Mouse (Mus musculus) midbrain, postnatal 0 days (tissue): Measurements from ENCODE around the gene Kat7. TPM values are rescaled to one million over a fixed set of nuclear protein-coding genes. Genes with fewer than 3 reads are reported as not detected.

Experiments used
- ATAC-seq: fragments of 200-750 bp; cut with Nextera tagmentation; 2 replicates; pipeline ENCODE4 v1.8.0; 2017; ENCODE audit warnings: moderate number of reproducible peaks, mild to moderate bottlenecking, moderate TSS enrichment, moderate library complexity; ENCODE audit not compliant: low FRiP score
- DNase-seq: peaks from one replicate; pipeline ENCODE4 v3.0.0-alpha.2; 2015; ENCODE audit warnings: low spot score
- H3K27ac ChIP-seq: fragments of 300-500 bp; sonication (generic); 2 replicates; pipeline ENCODE4 v1.5.1; 2014; ENCODE audit warnings: low read depth, mild to moderate bottlenecking, low read length, mixed read lengths
- H3K27me3 ChIP-seq: fragments of 300-500 bp; sonication (generic); 2 replicates; pipeline ENCODE4 v1.6.1; 2014; ENCODE audit warnings: low read length, control low read depth, mixed read lengths; ENCODE audit not compliant: insufficient read depth
- H3K36me3 ChIP-seq: fragments of 300-500 bp; sonication (generic); 2 replicates; pipeline ENCODE4 v1.6.1; 2014; ENCODE audit warnings: low read length, control low read depth, mixed read lengths; ENCODE audit not compliant: insufficient read depth
- H3K4me1 ChIP-seq: fragments of 300-500 bp; sonication (generic); 2 replicates; pipeline ENCODE4 v1.6.1; 2014; ENCODE audit warnings: mild to moderate bottlenecking, control low read depth, antibody characterized with exemption, low read length, mixed read lengths; ENCODE audit not compliant: insufficient read depth
- H3K4me2 ChIP-seq: fragments of 300-500 bp; sonication (generic); 2 replicates; pipeline ENCODE4 v1.6.1; 2014; ENCODE audit warnings: low read depth, mild to moderate bottlenecking, low read length, mixed read lengths; ENCODE audit not compliant: poor library complexity, severe bottlenecking
- H3K4me3 ChIP-seq: fragments of 300-500 bp; sonication (generic); 2 replicates; pipeline ENCODE4 v1.5.1; 2014; ENCODE audit warnings: low read depth, mild to moderate bottlenecking, low read length, moderate library complexity
- H3K9ac ChIP-seq: fragments of 300-500 bp; sonication (generic); replicated peaks from 2 replicates; pipeline ENCODE4 v1.6.1; 2014; ENCODE audit warnings: mild to moderate bottlenecking, low read length, moderate library complexity, mixed read lengths; ENCODE audit not compliant: poor library complexity, severe bottlenecking
- H3K9me3 ChIP-seq: fragments of 300-500 bp; sonication (generic); 2 replicates; pipeline ENCODE4 v1.6.1; 2016; ENCODE audit warnings: low read length, control low read depth
- CTCF ChIP-seq: IDR thresholded peaks from 2 replicates; pipeline ENCODE4 v1.5.1; 2016; ENCODE audit warnings: antibody characterized with exemption, mild to moderate bottlenecking
- WGBS: fragments of 180-500 bp; shearing (Covaris S2); extraction: QIAGEN DNeasy Blood & Tissue Kit; methylation state at CpG from one replicate; pipeline ENCODE4 v1.1.7; 2014; 5-methylcytosine and 5-hydroxymethylcytosine counted together
- polyA plus RNA-seq: library from polyadenylated mRNA; unstranded; fragments of >200 nt; fragmentation: Nextera tagmentation; extraction: Ambion mirVana; gene quantifications from 2 replicates; pipeline ENCODE4 v1.2.1, GENCODE M21; 2015
- total RNA-seq: library from RNA; depleted of rRNA; stranded (reverse); fragments of >200 nt; gene quantifications from 2 replicates; pipeline ENCODE4 v1.2.3, GENCODE M21; 2014

Gene Kat7
- total and polyA plus RNA-seq, 2 experiments from 2014 or later: 72.5 to 72.7 TPM

DNA sequence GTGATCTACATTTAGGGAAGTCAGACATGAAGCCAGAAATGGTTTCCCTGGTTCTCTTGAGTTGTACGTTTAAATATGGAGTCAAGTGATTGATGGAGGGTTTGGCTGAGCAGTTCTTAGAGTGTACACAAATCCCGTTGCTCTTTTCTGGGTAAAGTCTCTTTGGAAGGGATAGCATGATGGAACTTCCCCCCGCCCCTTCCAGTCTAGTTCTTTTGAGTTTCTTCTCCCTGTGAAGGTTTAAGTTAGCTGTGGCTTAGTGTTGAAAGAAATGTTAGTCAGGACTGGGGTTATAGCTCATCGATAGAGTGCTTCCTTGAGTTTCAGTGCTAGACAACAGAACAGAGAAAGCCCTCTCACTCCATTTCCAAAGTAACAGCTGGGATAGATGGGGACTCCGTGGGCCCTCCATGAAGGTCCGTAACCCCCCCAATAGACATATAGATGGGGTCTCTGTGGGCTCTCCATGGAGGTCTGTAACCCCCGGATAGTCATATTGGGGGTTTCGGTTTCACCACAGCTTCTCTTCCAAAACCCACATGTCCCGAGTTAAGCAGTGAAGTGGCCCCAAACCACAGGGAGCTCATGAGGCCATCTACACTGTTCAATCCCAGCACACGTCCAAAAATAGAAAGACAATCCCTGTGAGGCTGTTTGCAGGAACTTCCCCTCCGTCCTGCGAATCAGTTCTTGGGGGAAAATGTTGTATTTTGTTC, 45.1 kb upstream of the Kat7 start:
- Histone ChIP-seq H3K27me3 (no peaks in the 10 kb centered on the region), H3K4me1 (no peaks in the 10 kb centered on the region), H3K9me3 (no peaks in the 10 kb centered on the region), H3K9ac (no peak overlapping the region), H3K4me2 (no peak overlapping the region), H3K36me3 (no peaks in the 10 kb centered on the region), H3K4me3 (no peak overlapping the region), H3K27ac (no peak overlapping the region)
- ATAC-seq (no peak), DNase-seq (no peak)
- 87% methylated on average over 12 of the region's 12 CpGs for WGBS
- no peak for TF ChIP-seq CTCF

DNA sequence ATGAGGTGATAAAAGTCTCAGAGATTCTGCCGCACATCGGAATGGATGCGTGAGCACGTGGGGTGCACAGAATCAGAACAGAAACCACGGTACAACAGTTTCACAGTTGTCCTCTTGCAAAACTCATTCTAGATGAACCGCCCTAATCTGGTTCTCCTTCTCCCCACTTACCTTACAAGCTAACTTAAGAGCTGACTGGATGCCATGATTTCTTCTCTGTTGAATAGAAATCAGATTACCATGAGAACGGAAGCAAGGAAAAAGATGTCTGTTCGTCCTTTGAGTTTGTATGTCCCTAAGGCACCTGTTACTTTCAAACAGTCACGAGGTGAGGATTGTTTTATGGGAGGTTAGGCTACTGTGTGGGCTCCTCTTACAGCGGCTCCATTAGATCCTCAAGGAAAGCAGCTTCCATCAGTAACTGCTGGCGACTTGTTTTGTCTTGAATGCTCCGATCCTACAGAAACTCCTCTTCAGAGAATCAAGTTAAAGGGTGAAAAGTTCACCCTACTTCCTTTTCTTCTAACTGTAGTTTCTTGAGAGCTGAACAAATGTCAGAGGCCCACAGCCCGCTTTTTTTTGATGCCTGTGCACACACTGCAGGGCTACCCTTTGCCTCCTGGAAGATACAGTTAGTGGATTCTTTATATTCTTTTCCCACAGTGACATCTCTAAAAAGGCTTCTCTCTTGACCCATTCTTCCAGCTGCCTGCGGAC, 44.3 kb upstream of the Kat7 start:
- Histone ChIP-seq H3K27ac (no peak overlapping the region), H3K9ac (no peak overlapping the region), H3K9me3 (no peaks in the 10 kb centered on the region), H3K4me3 (no peak overlapping the region), H3K27me3 (no peaks in the 10 kb centered on the region), H3K36me3 (no peaks in the 10 kb centered on the region), H3K4me2 (no peak overlapping the region), H3K4me1 (no peaks in the 10 kb centered on the region)
- WGBS: 91% methylated on average over 14 of the region's 14 CpGs
- TF ChIP-seq CTCF: no peak
- DNase-seq (no peak), ATAC-seq (no peak)

- H3K4me2 ChIP-seq: no peak overlapping the region
- H3K9ac ChIP-seq: no peak overlapping the region
- H3K27me3 ChIP-seq: no peaks in the 10 kb centered on the region
- ATAC-seq (no peak), DNase-seq (no peak)
- no peak for TF ChIP-seq CTCF
- WGBS: 95% methylated on average over 9 of the region's 9 CpGs
- no peak overlapping the region for H3K27ac ChIP-seq
- H3K36me3 ChIP-seq: no peaks in the 10 kb centered on the region
- H3K4me3 ChIP-seq: no peak overlapping the region
- H3K4me1 ChIP-seq: no peaks in the 10 kb centered on the region
- no peaks in the 10 kb centered on the region for H3K9me3 ChIP-seq
These were observed 43.2 kb upstream of the Kat7 start for GRCm38 (mm10) chr11:95353226-95353625.

GRCm38 (mm10) chr11:95352686-95353085, 42.6 kb upstream of the Kat7 start:
- no peak overlapping the region for H3K27ac ChIP-seq
- no peak overlapping the region for H3K9ac ChIP-seq
- ATAC-seq (no peak), DNase-seq (no peak)
- 0 out of 2 replicates have a peak, but pooled peaks have one; percentile 1 for TF ChIP-seq CTCF
- WGBS: 83% methylated on average over 2 of the region's 2 CpGs
- H3K4me1 ChIP-seq: no peaks in the 10 kb centered on the region
- H3K9me3 ChIP-seq: no peaks in the 10 kb centered on the region
- H3K36me3 ChIP-seq: no peaks in the 10 kb centered on the region
- no peaks in the 10 kb centered on the region for H3K27me3 ChIP-seq
- no peak overlapping the region for H3K4me2 ChIP-seq
- no peak overlapping the region for H3K4me3 ChIP-seq

DNA sequence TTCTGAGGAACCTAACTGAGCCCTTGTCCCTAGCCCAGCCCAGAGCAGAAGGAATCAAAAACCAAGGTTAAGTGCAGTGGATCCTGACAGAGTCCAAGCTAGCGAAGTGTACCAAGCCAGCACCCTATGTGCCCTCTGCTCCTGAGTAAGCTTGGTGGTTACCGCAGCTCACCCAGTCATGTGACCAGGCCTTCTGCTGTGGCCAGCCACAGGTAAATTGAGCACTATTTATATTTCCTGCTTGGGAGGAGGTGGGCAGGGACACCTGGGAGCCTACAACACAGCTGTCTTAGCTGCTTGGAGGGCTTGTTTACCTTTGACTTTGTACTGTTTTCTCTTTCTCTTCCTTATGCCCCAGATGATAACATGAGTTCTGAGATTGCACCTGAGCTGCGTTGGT, 40.9 kb upstream of the Kat7 start:
- no peaks in the 10 kb centered on the region for H3K36me3 ChIP-seq
- no peak for ATAC-seq
- 93% methylated on average over 3 of the region's 3 CpGs for WGBS
- no peaks in the 10 kb centered on the region for H3K27me3 ChIP-seq
- DNase-seq: no peak
- TF ChIP-seq CTCF: no peak
- no peaks in the 10 kb centered on the region for H3K9me3 ChIP-seq
- no peak overlapping the region for H3K4me2 ChIP-seq
- no peaks in the 10 kb centered on the region for H3K4me1 ChIP-seq
- H3K4me3 ChIP-seq: no peak overlapping the region
- no peak overlapping the region for H3K27ac ChIP-seq
- no peak overlapping the region for H3K9ac ChIP-seq

GRCm38 (mm10) chr11:95350289-95350688, 40.2 kb upstream of the Kat7 start:
- ATAC-seq: no peak
- no peak overlapping the region for H3K27ac ChIP-seq
- WGBS: 77% methylated on average over 6 of the region's 6 CpGs

More at GRCm38 (mm10) chr11:95350289-95350688, 40.2 kb upstream of the Kat7 start:
- Histone ChIP-seq H3K27me3 (no peaks in the 10 kb centered on the region), H3K4me2 (no peak overlapping the region), H3K36me3 (no peaks in the 10 kb centered on the region), H3K9ac (no peak overlapping the region), H3K4me1 (no peaks in the 10 kb centered on the region), H3K9me3 (no peaks in the 10 kb centered on the region), H3K4me3 (no peak overlapping the region)
- DNase-seq: no peak
- TF ChIP-seq CTCF: no peak
